Mouse (Mus musculus): Measurements from ENCODE around the gene Lhfp.

DNA sequence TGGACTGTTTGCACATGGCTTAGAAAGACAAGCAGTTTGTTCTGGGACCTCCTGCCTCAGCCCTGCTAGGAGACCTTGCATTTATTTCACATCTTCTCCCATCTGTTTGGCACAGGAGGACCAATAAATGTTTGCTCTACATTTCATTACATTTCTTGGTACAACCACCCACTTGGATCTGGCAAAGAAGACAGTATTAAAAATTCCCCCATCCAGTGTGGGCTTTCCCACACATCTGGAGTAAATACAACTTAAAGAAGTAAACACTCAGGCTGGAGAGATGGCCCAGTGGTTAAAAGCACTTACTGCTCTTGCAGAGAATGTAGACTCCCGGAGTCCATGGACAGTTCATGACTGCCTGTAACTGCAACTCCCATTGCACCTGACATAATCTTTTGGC is 250.6 kb downstream of the Lhfp start:
- no peak for TF ChIP-seq POLR2A (IDR thresholded peaks at IDR 0.05; ENCODE audit: borderline replicate concordance, extremely low read depth, insufficient read depth, insufficient read length, poor library complexity, severe bottlenecking)
- TF ChIP-seq CTCF (IDR thresholded peaks at IDR 0.05; ENCODE audit: borderline replicate concordance, extremely low read depth, insufficient read depth, insufficient read length) = no peak

All from brain, embryonic 14.5 days (tissue).